Mouse (Mus musculus) liver, embryonic 14 days (tissue): Measurements from ENCODE around the gene Flrt2. TPM values are rescaled to one million over a fixed set of nuclear protein-coding genes. Genes with fewer than 3 reads are reported as not detected.

Experiments used
- polyA plus RNA-seq: library from polyadenylated mRNA; depleted of rRNA; stranded (reverse); fragments of >200 nt; gene quantifications from 2 replicates; pipeline ENCODE4 v1.2.3, GENCODE M21; 2012; rRNA removed

Flrt2 gene
- polyA plus RNA-seq = 0.51 and 0.71 TPM in 2 replicates

GRCm38 (mm10) chr12:95691961-95692767 is at the start of gene Flrt2:
TSS of gene Flrt2 (plus strand) at chr12:95692226.

